Mouse (Mus musculus) CH12.LX (cell line): ENCODE data around the gene Hps3. TPM values are rescaled to one million over a fixed set of nuclear protein-coding genes. Genes with fewer than 3 reads are reported as not detected.
"Not testable (repeated sequence)": the region's sequence is repeated elsewhere in the genome, so short reads cannot be mapped to it uniquely, and the experiment has no call there.

ENCODE experiments used
- DNase-seq: peaks from one replicate; pipeline ENCODE4 v3.0.0-alpha.2; 2013; ENCODE audit errors: extremely low read depth
- H3K27ac ChIP-seq: 2 replicates; pipeline ENCODE4 v1.5.1; 2012; ENCODE audit warnings: low read depth, mild to moderate bottlenecking, control low read depth, moderate library complexity; ENCODE audit not compliant: insufficient read depth
- H3K27me3 ChIP-seq: replicated peaks from 2 replicates; pipeline ENCODE3; 2012; ENCODE audit warnings: inconsistent platforms
- H3K36me3 ChIP-seq, 2 experiments: replicated peaks in 1 of 2; 2 replicates each; pipeline versions ENCODE3 to v1.6.1; 2012; ENCODE audit warnings: inconsistent platforms in 1 of 2, low read length in 1 of 2, mild to moderate bottlenecking in 1 of 2, mixed read lengths in 1 of 2, moderate library complexity in 1 of 2; ENCODE audit not compliant: control insufficient read depth in 1 of 2, insufficient read depth in 1 of 2
- H3K4me1 ChIP-seq, 2 experiments: 2 replicates each; pipeline ENCODE4 v1.6.1; 2012; ENCODE audit warnings: inconsistent platforms in 1 of 2, moderate library complexity in 1 of 2; ENCODE audit not compliant: insufficient read depth in 2 of 2, control insufficient read depth in 1 of 2
- H3K4me2 ChIP-seq: 2 replicates; pipeline ENCODE4 v1.6.1; 2012; ENCODE audit warnings: low read depth, mild to moderate bottlenecking, control low read depth; ENCODE audit not compliant: poor library complexity, insufficient read depth, severe bottlenecking
- H3K4me3 ChIP-seq, 3 experiments: fragments of 150-350 bp in 1 of 3; sonication (generic) in 1 of 3; replicated peaks in 1 of 3; 2 replicates each; pipeline versions ENCODE3 to v1.5.1; 2011 to 2012; ENCODE audit warnings: low read depth in 2 of 3, low read length in 2 of 3, mild to moderate bottlenecking in 2 of 3, moderate library complexity in 2 of 3, control low read depth in 1 of 3, improper control_type of control experiment in 1 of 3, inconsistent platforms in 1 of 3, mixed read lengths in 1 of 3; ENCODE audit not compliant: poor library complexity in 1 of 3
- H3K79me2 ChIP-seq: replicated peaks from 2 replicates; pipeline ENCODE4 v1.6.1; 2012; ENCODE audit warnings: mild to moderate bottlenecking, moderate library complexity; ENCODE audit not compliant: control insufficient read depth, poor library complexity, insufficient read depth, severe bottlenecking; ENCODE audit errors: extremely low read depth
- H3K9ac ChIP-seq: 2 replicates; pipeline ENCODE4 v1.6.1; 2012; ENCODE audit warnings: low read depth, mild to moderate bottlenecking, control low read depth, moderate library complexity; ENCODE audit not compliant: insufficient read depth
- H3K9me3 ChIP-seq: replicated peaks from 2 replicates; pipeline ENCODE3; 2012; ENCODE audit warnings: low read length, inconsistent platforms, mixed read lengths
- BHLHE40 ChIP-seq: IDR thresholded peaks from 2 replicates; pipeline ENCODE4 v1.6.1; 2011; ENCODE audit warnings: mild to moderate bottlenecking, low read depth, low read length, improper control_type of control experiment
- CHD2 ChIP-seq: IDR thresholded peaks from 2 replicates; pipeline ENCODE4 v1.6.1; 2011; ENCODE audit warnings: low read length, improper control_type of control experiment
- CTCF ChIP-seq, 2 experiments: IDR thresholded peaks in 1 of 2; conservative IDR thresholded peaks in 1 of 2; 2 replicates each; pipeline ENCODE4 v1.5.1; 2011 to 2012; ENCODE audit warnings: low read depth in 2 of 2, low read length in 2 of 2, improper control_type of control experiment in 1 of 2, inconsistent platforms in 1 of 2, mild to moderate bottlenecking in 1 of 2, moderate library complexity in 1 of 2
- E2F4 ChIP-seq: IDR thresholded peaks from 2 replicates; pipeline ENCODE4 v1.6.1; 2011; ENCODE audit warnings: low read depth, low read length, improper control_type of control experiment; ENCODE audit not compliant: insufficient replicate concordance
- ELF1 ChIP-seq: IDR thresholded peaks from 2 replicates; pipeline ENCODE4 v1.6.1; 2014; ENCODE audit warnings: low read depth, mild to moderate bottlenecking, inconsistent platforms, low read length, improper control_type of control experiment
- ETS1 ChIP-seq: conservative IDR thresholded peaks from 2 replicates; pipeline ENCODE4 v1.6.1; 2012; ENCODE audit warnings: low read depth, mild to moderate bottlenecking, inconsistent platforms, low read length, improper control_type of control experiment, moderate library complexity
- GABPA ChIP-seq: IDR thresholded peaks from 2 replicates; pipeline ENCODE4 v1.6.1; 2012; ENCODE audit warnings: low read depth, low read length, improper control_type of control experiment, inconsistent platforms; ENCODE audit not compliant: insufficient replicate concordance
- HCFC1 ChIP-seq: IDR thresholded peaks from 2 replicates; pipeline ENCODE4 v1.6.1; 2012; ENCODE audit warnings: low read depth, mild to moderate bottlenecking, inconsistent platforms, low read length, improper control_type of control experiment
- IRF4 ChIP-seq: IDR thresholded peaks from 2 replicates; pipeline ENCODE4 v1.6.1; 2014; ENCODE audit warnings: low read depth, mild to moderate bottlenecking, inconsistent platforms, low read length, improper control_type of control experiment
- JUN ChIP-seq: IDR thresholded peaks from 2 replicates; pipeline ENCODE4 v1.6.1; 2011; ENCODE audit warnings: low read depth, mild to moderate bottlenecking, low read length, improper control_type of control experiment, moderate library complexity; ENCODE audit not compliant: insufficient read depth
- JUND ChIP-seq: conservative IDR thresholded peaks from 2 replicates; pipeline ENCODE4 v1.6.1; 2011; ENCODE audit warnings: low read depth, low read length, improper control_type of control experiment
- KAT2A ChIP-seq: IDR thresholded peaks from 2 replicates; pipeline ENCODE4 v1.6.1; 2012; ENCODE audit warnings: low read length, improper control_type of control experiment, inconsistent platforms; ENCODE audit not compliant: insufficient replicate concordance
- MAX ChIP-seq: IDR thresholded peaks from 2 replicates; pipeline ENCODE4 v1.6.1; 2011; ENCODE audit warnings: low read length, improper control_type of control experiment
- MAZ ChIP-seq: IDR thresholded peaks from 2 replicates; pipeline ENCODE4 v1.6.1; 2012; ENCODE audit warnings: low read depth, mild to moderate bottlenecking, inconsistent platforms, low read length, improper control_type of control experiment, moderate library complexity
- MEF2A ChIP-seq: IDR thresholded peaks from 2 replicates; pipeline ENCODE4 v1.6.1; 2014; ENCODE audit warnings: low read depth, mild to moderate bottlenecking, inconsistent platforms, low read length, improper control_type of control experiment, borderline replicate concordance
- MXI1 ChIP-seq: IDR thresholded peaks from 2 replicates; pipeline ENCODE4 v1.6.1; 2011; ENCODE audit warnings: mild to moderate bottlenecking, low read depth, low read length, improper control_type of control experiment
- MYC ChIP-seq: IDR thresholded peaks from 2 replicates; pipeline ENCODE4 v1.6.1; 2011; ENCODE audit warnings: low read depth, mild to moderate bottlenecking, improper control_type of control experiment, low read length
- NELFE ChIP-seq: IDR thresholded peaks from 2 replicates; pipeline ENCODE4 v1.6.1; 2011; ENCODE audit warnings: low read depth, low read length, improper control_type of control experiment
- NRF1 ChIP-seq: IDR thresholded peaks from 2 replicates; pipeline ENCODE4 v1.6.1; 2014; ENCODE audit warnings: low read depth, mild to moderate bottlenecking, inconsistent platforms, low read length, improper control_type of control experiment, moderate library complexity
- POLR2A ChIP-seq: IDR thresholded peaks from 2 replicates; pipeline ENCODE4 v1.6.1; 2011; ENCODE audit warnings: low read depth, mild to moderate bottlenecking, improper control_type of control experiment, low read length
- POLR2AphosphoS2 ChIP-seq: IDR thresholded peaks from 2 replicates; pipeline ENCODE4 v1.6.1; 2011; ENCODE audit warnings: low read depth, low read length, improper control_type of control experiment
- RAD21 ChIP-seq: IDR thresholded peaks from 2 replicates; pipeline ENCODE4 v1.6.1; 2011; ENCODE audit warnings: low read depth, mild to moderate bottlenecking, low read length, improper control_type of control experiment, moderate library complexity
- TBP ChIP-seq: conservative IDR thresholded peaks from 2 replicates; pipeline ENCODE4 v1.6.1; 2011; ENCODE audit warnings: low read depth, low read length, improper control_type of control experiment
- TCF12 ChIP-seq: IDR thresholded peaks from 2 replicates; pipeline ENCODE4 v1.6.1; 2014; ENCODE audit warnings: low read depth, mild to moderate bottlenecking, inconsistent platforms, low read length, improper control_type of control experiment
- USF1 ChIP-seq: IDR thresholded peaks from 2 replicates; pipeline ENCODE4 v1.6.1; 2014; ENCODE audit warnings: low read depth, mild to moderate bottlenecking, inconsistent platforms, low read length, improper control_type of control experiment
- USF2 ChIP-seq: conservative IDR thresholded peaks from 2 replicates; pipeline ENCODE4 v1.6.1; 2011; ENCODE audit warnings: low read depth, low read length, improper control_type of control experiment
- ZKSCAN1 ChIP-seq: IDR thresholded peaks from 2 replicates; pipeline ENCODE4 v1.6.1; 2012; ENCODE audit warnings: low read depth, inconsistent platforms, low read length, improper control_type of control experiment, borderline replicate concordance
- ZMIZ1 ChIP-seq: IDR thresholded peaks from 2 replicates; pipeline ENCODE4 v1.6.1; 2012; ENCODE audit warnings: low read depth, mild to moderate bottlenecking, inconsistent platforms, low read length, improper control_type of control experiment
- dilution Hi-C: fragments of 300-500 bp; cut with MboI; formaldehyde crosslinking; loops from 2 replicates; pipeline ENCODE4 v1.14.3; 2020; ENCODE audit warnings: low sequenced_read_pairs; ENCODE audit not compliant: extremely low pct_unique_long_range_greater_than_20kb, extremely low pct_ligation_motif_present
- in situ Hi-C: fragments of 300-500 bp; cut with MboI; formaldehyde crosslinking; loops from 3 replicates; pipeline ENCODE4 v1.14.3; 2019; ENCODE audit warnings: low sequenced_read_pairs, low pct_ligation_motif_present, low pct_unique_long_range_greater_than_20kb, mixed read lengths
- polyA plus RNA-seq: library from polyadenylated mRNA; unstranded; fragments of >175 nt; gene quantifications from 2 replicates; pipeline ENCODE4 v1.2.1, GENCODE M21; 2012; ENCODE audit warnings: low read depth; ENCODE audit not compliant: insufficient read length
- total RNA-seq, 2 experiments: library from RNA; depleted of rRNA; stranded (reverse); fragments of 300-350 nt in 1 of 2; fragments of >200 nt in 1 of 2; gene quantifications; 2 replicates each; pipeline ENCODE4 v1.2.3; 2012 to 2014

The Hps3 gene
- total and polyA plus RNA-seq, 3 experiments = 18.2 to 37.3 (median 31.8) TPM

DNA sequence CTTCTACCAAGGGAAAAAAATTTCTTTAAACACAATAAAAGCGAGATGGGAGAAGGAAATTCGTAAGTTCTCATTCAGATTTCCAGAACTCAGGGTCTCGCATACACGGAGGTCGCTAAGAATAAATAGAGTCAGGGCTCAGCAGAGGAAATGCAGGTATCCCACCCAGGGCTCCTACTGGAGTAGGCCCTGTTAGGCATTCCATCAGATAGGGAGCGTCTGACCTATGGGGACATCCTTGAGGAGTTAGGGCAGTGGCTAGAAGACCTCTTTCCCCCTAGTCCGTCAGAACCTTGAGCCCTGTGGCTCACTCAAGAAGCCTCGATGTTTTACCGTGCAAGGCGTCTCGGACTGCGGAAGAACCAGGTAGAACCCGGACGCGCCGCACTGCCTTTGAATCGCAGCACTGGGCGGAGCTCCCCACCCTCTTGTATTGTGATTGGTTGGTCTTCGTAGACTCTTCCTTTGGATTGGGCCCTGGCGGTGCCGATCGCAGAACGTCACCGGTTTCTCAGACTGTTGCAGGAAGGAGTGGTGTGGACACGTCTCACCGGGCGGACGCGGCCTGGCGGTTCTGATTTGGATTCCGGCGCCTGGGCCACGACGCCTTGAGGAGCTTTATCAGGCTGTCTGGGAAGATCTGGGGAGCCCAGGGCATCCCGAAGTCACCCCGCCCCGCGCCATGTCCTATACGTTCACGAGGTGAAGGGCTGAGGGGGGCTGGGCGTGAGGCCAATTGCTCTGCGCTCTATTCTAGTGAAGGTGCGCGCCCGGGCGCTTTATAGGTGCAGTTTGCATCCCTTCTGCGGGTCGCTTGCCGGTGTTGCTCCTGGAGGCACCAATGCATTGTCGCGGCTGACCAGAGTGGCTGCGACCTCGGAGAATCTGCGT lies 22.4 kb upstream of the Hps3 start, which contains the start of gene Hltf:
Gene Hltf (plus strand): TSS at position 506 of the 891 bp plus-strand sequence.
- no peaks in the 10 kb centered on the region for H3K27me3 ChIP-seq
- H3K4me1 ChIP-seq = peaks cover 2 to 21% of the 10 kb centered on the region in 2 experiments; a peak in 3 of 4 replicates
- H3K36me3 ChIP-seq = peaks cover 5 to 12% of the 10 kb centered on the region in 2 experiments
- peak within 1 kb of the TSS; percentile 30 for H3K27ac ChIP-seq
- peak within 1 kb of the TSS; percentile 65 for H3K9ac ChIP-seq
- dilution Hi-C loops = no loop called here
- peak; percentile 97 for DNase-seq
- peak within 1 kb of the TSS; percentile 88 for H3K4me2 ChIP-seq
- H3K79me2 ChIP-seq = peaks cover 12% of the 10 kb centered on the region
- H3K9me3 ChIP-seq = no peaks in the 10 kb centered on the region
- in situ Hi-C loops = loop anchor here (25.0 kb wide), 1 partner anchor 145 kb away; no protein-coding TSS in a partner anchor
- peak; percentile 92 for TF ChIP-seq TBP
- TF ChIP-seq USF1 = no peak
- peak; percentile 41; the same call in 1 of the 2 replicates for TF ChIP-seq NRF1
- no peak for TF ChIP-seq GABPA
- TF ChIP-seq KAT2A = 0 out of 2 replicates have a peak, but pooled peaks have one; percentile 57
- peak; percentile 77 for TF ChIP-seq TCF12
- no peak; the same call in 1 of the 2 replicates for TF ChIP-seq MEF2A
- no peak for TF ChIP-seq RAD21
- peak; percentile 85; the same call in 1 of the 2 replicates for TF ChIP-seq POLR2AphosphoS2
- TF ChIP-seq MAZ = peak; percentile 84; the same call in 1 of the 2 replicates
- TF ChIP-seq MYC = peak; percentile 64; the same call in 1 of the 2 replicates
- no peak for TF ChIP-seq JUND
- TF ChIP-seq MAX = peak; percentile 84; the same call in 1 of the 2 replicates
- no peak for TF ChIP-seq USF2
- TF ChIP-seq ZMIZ1 = peak; percentile 94; the same call in 1 of the 2 replicates
- peak; percentile 90 for TF ChIP-seq POLR2A
- TF ChIP-seq E2F4 = peak; percentile 59; the same call in 1 of the 2 replicates
- TF ChIP-seq MXI1 = peak; percentile 92; the same call in 1 of the 2 replicates
- TF ChIP-seq IRF4 = no peak
- peak; percentile 67 for TF ChIP-seq HCFC1
- TF ChIP-seq BHLHE40 = no peak; the same call in 1 of the 2 replicates
- no peak for TF ChIP-seq CTCF (conservative IDR thresholded peaks at IDR 0.05 in 1 of 2, IDR thresholded peaks at IDR 0.05 in 1 of 2; ENCODE audit: low read depth in 2 of 2, low read length in 2 of 2)
- TF ChIP-seq NELFE = peak; percentile 95
- TF ChIP-seq CHD2 = peak; percentile 97
- no peak for TF ChIP-seq ZKSCAN1
- TF ChIP-seq JUN = no peak
- no peak for TF ChIP-seq ETS1
- TF ChIP-seq ELF1 = peak; percentile 96
- H3K4me3 ChIP-seq = peak within 1 kb of the TSS; percentile 73 to 95 (median 88)

DNA sequence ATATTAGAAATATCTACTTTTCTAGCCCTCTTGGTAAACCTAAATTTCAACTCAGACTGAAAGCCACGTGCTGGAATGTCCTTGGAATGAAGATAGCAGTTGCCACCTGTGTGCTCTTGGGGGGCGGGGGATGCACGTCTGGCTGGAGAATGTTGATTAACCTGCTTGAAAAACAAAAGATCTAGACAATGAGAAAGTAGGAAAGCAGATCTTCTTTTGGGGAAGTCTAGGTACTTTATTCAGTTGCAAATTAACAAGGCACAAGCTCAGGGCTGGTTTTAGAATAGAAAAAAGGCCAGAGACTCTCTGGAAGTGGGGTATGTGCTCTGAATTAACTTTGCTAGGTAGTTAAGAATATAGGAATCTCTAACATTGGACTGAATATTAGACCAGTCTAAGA lies 9.6 kb upstream of the Hps3 start:
- H3K27me3 ChIP-seq, in situ Hi-C loops, H3K36me3 ChIP-seq, H3K4me1 ChIP-seq, H3K4me3 ChIP-seq, H3K9ac ChIP-seq, DNase-seq, H3K27ac ChIP-seq, dilution Hi-C loops, H3K79me2 ChIP-seq, H3K9me3 ChIP-seq, H3K4me2 ChIP-seq: not testable (repeated sequence)
